Mouse (Mus musculus) spleen, postnatal 36 days (tissue): ENCODE data around the gene Rras2.

Experiments
- DNase-seq, 2 experiments: peaks; one replicate each; pipeline ENCODE4 v3.0.0; 2022; ENCODE audit warnings: low spot score in 2 of 2, mixed read lengths in 1 of 2

Rras2 gene

GRCm38 (mm10) chr7:114071851-114072616 is 45.5 kb downstream of the Rras2 start:
- no peak for DNase-seq

- no peak for DNase-seq
These were observed 46.2 kb downstream of the Rras2 start for GRCm38 (mm10) chr7:114071395-114071794.

- DNase-seq = no peak
These were observed 47.1 kb downstream of the Rras2 start for GRCm38 (mm10) chr7:114070458-114070840.

- DNase-seq = peak in 1 of 2 experiments; percentile 27
These were observed 47.7 kb downstream of the Rras2 start for GRCm38 (mm10) chr7:114069726-114070457.

- peak; percentile 72 to 74 for DNase-seq
These were observed 48.5 kb downstream of the Rras2 start for GRCm38 (mm10) chr7:114068956-114069533.

- peak; percentile 74 to 78 for DNase-seq
These were observed 50.9 kb downstream of the Rras2 start for GRCm38 (mm10) chr7:114066529-114067178.

GRCm38 (mm10) chr7:114065407-114066185 is 52.0 kb downstream of the Rras2 start:
- DNase-seq = no peak

GRCm38 (mm10) chr7:114063966-114064365 is 53.6 kb downstream of the Rras2 start:
- DNase-seq = no peak

GRCm38 (mm10) chr7:114063534-114063933 is 54.0 kb downstream of the Rras2 start:
- no peak for DNase-seq

- no peak for DNase-seq
These were observed 55.1 kb downstream of the Rras2 start for GRCm38 (mm10) chr7:114062451-114062850.

GRCm38 (mm10) chr7:114060445-114060844 is 57.1 kb downstream of the Rras2 start:
- no peak for DNase-seq

GRCm38 (mm10) chr7:114058927-114059441 is 58.6 kb downstream of the Rras2 start:
- no peak for DNase-seq

- DNase-seq = no peak
These were observed 59.4 kb downstream of the Rras2 start for GRCm38 (mm10) chr7:114058166-114058565.

GRCm38 (mm10) chr7:114053720-114054119 is 63.9 kb downstream of the Rras2 start:
- no peak for DNase-seq

GRCm38 (mm10) chr7:114045814-114046213 is 71.8 kb downstream of the Rras2 start:
- DNase-seq = no peak

GRCm38 (mm10) chr7:114043929-114044549 is 73.5 kb downstream of the Rras2 start:
- no peak for DNase-seq

- no peak for DNase-seq
These were observed 74.3 kb downstream of the Rras2 start for GRCm38 (mm10) chr7:114042973-114043928.

- DNase-seq = no peak
These were observed 76.2 kb downstream of the Rras2 start for GRCm38 (mm10) chr7:114041349-114041748.

- DNase-seq = no peak
These were observed 80.3 kb downstream of the Rras2 start for GRCm38 (mm10) chr7:114037237-114037636.
